Mouse (Mus musculus) cerebellum, adult 2 months (tissue): ENCODE measurements around the gene Rpl22. TPM values are rescaled to one million over a fixed set of nuclear protein-coding genes. Genes with fewer than 3 reads are reported as not detected.
A peak's percentile ranks its signal among the peaks of the same experiment; 100 is the strongest.

Experiments
- DNase-seq, 2 experiments: peaks; one replicate each; pipeline ENCODE4 v3.0.0; 2021
- H3K27ac ChIP-seq: fragments of 200-500 bp; 2 replicates; pipeline ENCODE4 v1.5.1; 2012; ENCODE audit warnings: low read length, control low read depth, inconsistent platforms; ENCODE audit not compliant: insufficient read depth
- H3K27me3 ChIP-seq: fragments of 200-500 bp; 2 replicates; pipeline ENCODE4 v1.6.1; 2012; ENCODE audit warnings: inconsistent platforms, mild to moderate bottlenecking, low read length, moderate library complexity; ENCODE audit not compliant: control insufficient read depth, insufficient read depth
- H3K4me1 ChIP-seq: fragments of 200-500 bp; 2 replicates; pipeline ENCODE4 v1.6.1; 2011; ENCODE audit warnings: low read length; ENCODE audit not compliant: control insufficient read depth, insufficient read depth
- H3K4me3 ChIP-seq: fragments of 200-500 bp; replicated peaks from 2 replicates; pipeline ENCODE3; 2011; ENCODE audit warnings: mild to moderate bottlenecking, low read depth, low read length, control low read depth; ENCODE audit not compliant: insufficient read depth
- CTCF ChIP-seq: fragments of 200-500 bp; IDR thresholded peaks from 2 replicates; pipeline ENCODE4 v1.5.1; 2011; ENCODE audit warnings: low read depth, mild to moderate bottlenecking, control low read depth, low read length, moderate library complexity, borderline replicate concordance; ENCODE audit not compliant: insufficient read depth
- POLR2A ChIP-seq: fragments of 200-500 bp; IDR thresholded peaks from 2 replicates; pipeline ENCODE4 v1.6.1; 2011; ENCODE audit warnings: low read length, control low read depth, borderline replicate concordance; ENCODE audit not compliant: insufficient read depth
- WGBS: fragments of 180-500 bp; shearing (Covaris S2); methylation state at CpG from one replicate; pipeline ENCODE4 v1.1.7; 2018; 5-methylcytosine and 5-hydroxymethylcytosine counted together
- polyA plus RNA-seq: library from polyadenylated mRNA; depleted of rRNA; stranded (reverse); fragments of >200 nt; gene quantifications from 2 replicates; pipeline ENCODE4 v1.2.3, GENCODE M21; 2012

The Rpl22 gene
- polyA plus RNA-seq, 1 experiment, result 187 TPM

GRCm38 (mm10) chr4:152332952-152333351, 7.4 kb downstream of the Rpl22 start:
- H3K4me3 ChIP-seq, result no peak overlapping the region
- H3K27me3 ChIP-seq, result no peaks in the 10 kb centered on the region
- peak; percentile 66 for TF ChIP-seq CTCF
- no peak for TF ChIP-seq POLR2A
- no peak for DNase-seq
- H3K4me1 ChIP-seq, result no peaks in the 10 kb centered on the region; the same call in 1 of the 2 replicates
- 33% methylated on average over 2 of the region's 2 CpGs for WGBS
- no peak overlapping the region for H3K27ac ChIP-seq

GRCm38 (mm10) chr4:152333587-152333986, 8.0 kb downstream of the Rpl22 start:
- WGBS, result 85% methylated on average over 12 of the region's 12 CpGs
- no peak for DNase-seq

GRCm38 (mm10) chr4:152337772-152338171, 12.2 kb downstream of the Rpl22 start:
- 0 out of 2 replicates have a peak, but pooled peaks cover 3% of the 10 kb centered on the region for H3K4me1 ChIP-seq
- peaks cover 3% of the 10 kb centered on the region; the same call in 1 of the 2 replicates for H3K27me3 ChIP-seq
- no peak for DNase-seq
- no peak overlapping the region for H3K27ac ChIP-seq
- 17% methylated on average over 6 of the region's 6 CpGs for WGBS
- no peak overlapping the region for H3K4me3 ChIP-seq
- TF ChIP-seq POLR2A (no peak), CTCF (no peak)

More at GRCm38 (mm10) chr4:152333587-152333986, 8.0 kb downstream of the Rpl22 start:
- TF ChIP-seq CTCF (no peak), POLR2A (no peak)
- H3K4me1 ChIP-seq, result no peaks in the 10 kb centered on the region; the same call in 1 of the 2 replicates
- no peaks in the 10 kb centered on the region for H3K27me3 ChIP-seq
- no peak overlapping the region for H3K4me3 ChIP-seq
- H3K27ac ChIP-seq, result no peak overlapping the region

GRCm38 (mm10) chr4:152338419-152339292, 13.1 kb downstream of the Rpl22 start, which contains the start of gene Chd5:
Chd5 (plus strand) TSS chr4:152338651.
- Histone ChIP-seq H3K27me3 (peaks cover 3% of the 10 kb centered on the region; the same call in 1 of the 2 replicates), H3K4me3 (peak within 1 kb of the TSS; percentile 70), H3K27ac (no peak within 1 kb of the TSS), H3K4me1 (0 out of 2 replicates have a peak, but pooled peaks cover 3% of the 10 kb centered on the region)
- under 1% methylated on average over 96 of the region's 120 CpGs for WGBS
- peak; percentile 62 to 65 for DNase-seq
- no peak for TF ChIP-seq CTCF
- TF ChIP-seq POLR2A, result no peak

- Histone ChIP-seq H3K4me1 (0 out of 2 replicates have a peak, but pooled peaks cover 3% of the 10 kb centered on the region), H3K27ac (no peak overlapping the region), H3K4me3 (peak overlapping the region; percentile 70), H3K27me3 (peaks cover 3% of the 10 kb centered on the region; the same call in 1 of the 2 replicates)
- no peak for TF ChIP-seq CTCF
- DNase-seq, result peak in 1 of 2 experiments; percentile 44
- WGBS, result 7% methylated on average over 26 of the region's 26 CpGs
Observed at GRCm38 (mm10) chr4:152339293-152339790, 13.8 kb downstream of the Rpl22 start.

- Histone ChIP-seq H3K4me1 (peaks cover 10% of the 10 kb centered on the region), H3K27me3 (peaks cover 3% of the 10 kb centered on the region; the same call in 1 of the 2 replicates), H3K4me3 (no peak overlapping the region), H3K27ac (no peak overlapping the region)
- 58% methylated on average over 15 of the region's 15 CpGs for WGBS
- no peak for DNase-seq
- TF ChIP-seq POLR2A (no peak), CTCF (no peak)
Observed at GRCm38 (mm10) chr4:152340584-152341284, 15.2 kb downstream of the Rpl22 start.

GRCm38 (mm10) chr4:152343296-152343695, 17.8 kb downstream of the Rpl22 start:
- no peak for DNase-seq
- Histone ChIP-seq H3K4me3 (no peak overlapping the region), H3K27me3 (peaks cover 3% of the 10 kb centered on the region; the same call in 1 of the 2 replicates), H3K27ac (no peak overlapping the region), H3K4me1 (peaks cover 10% of the 10 kb centered on the region)
- TF ChIP-seq POLR2A, result no peak
- TF ChIP-seq CTCF, result peak; percentile 76; the same call in 1 of the 2 replicates
- 15% methylated on average over 5 of the region's 5 CpGs for WGBS
